Mouse (Mus musculus) C2C12 (cell line): ENCODE results near the gene 6430571L13Rik. TPM values are rescaled to one million over a fixed set of nuclear protein-coding genes. Genes with fewer than 3 reads are reported as not detected.

ENCODE experiments used
- H3K27me3 ChIP-seq: one replicate; pipeline ENCODE4 v1.6.1; 2011; ENCODE audit not compliant: control insufficient read depth, insufficient read depth, insufficient read length
- H3K36me3 ChIP-seq: one replicate; pipeline ENCODE4 v1.6.1; 2011; ENCODE audit not compliant: control insufficient read depth, insufficient read depth
- H3K4me3 ChIP-seq: one replicate; pipeline ENCODE4 v1.5.1; 2011; ENCODE audit warnings: mild to moderate bottlenecking, control low read depth; ENCODE audit not compliant: poor library complexity, insufficient read depth, severe bottlenecking
- H3K79me2 ChIP-seq: one replicate; pipeline ENCODE4 v1.6.1; 2011; ENCODE audit not compliant: control insufficient read depth, insufficient read depth
- H3K79me3 ChIP-seq: one replicate; pipeline ENCODE4 v1.6.1; 2011; ENCODE audit warnings: low read depth, control low read depth
- H3ac ChIP-seq: one replicate; pipeline ENCODE3; 2011; ENCODE audit warnings: low read depth; ENCODE audit not compliant: control insufficient read depth, insufficient read length
- CEBPB ChIP-seq: IDR thresholded peaks from one replicate; pipeline ENCODE4 v1.6.1; 2011; ENCODE audit warnings: low read depth, mild to moderate bottlenecking, control low read depth, moderate library complexity
- CTCF ChIP-seq: IDR thresholded peaks from one replicate; pipeline ENCODE4 v1.5.1; 2011; ENCODE audit not compliant: control insufficient read depth, insufficient read depth, insufficient read length
- FOSL1 ChIP-seq: IDR thresholded peaks from one replicate; pipeline ENCODE4 v1.8.0; 2011; ENCODE audit warnings: mild to moderate bottlenecking, low read length; ENCODE audit not compliant: poor library complexity, insufficient read depth, severe bottlenecking
- MAX ChIP-seq: IDR thresholded peaks from one replicate; pipeline ENCODE4 v1.6.1; 2011; ENCODE audit warnings: mild to moderate bottlenecking, control low read depth
- MYOD1 ChIP-seq: IDR thresholded peaks from one replicate; pipeline ENCODE4 v1.6.1; 2011; ENCODE audit warnings: low read depth; ENCODE audit not compliant: control insufficient read depth, insufficient read length
- MYOG ChIP-seq: IDR thresholded peaks from one replicate; pipeline ENCODE4 v1.6.1; 2011; ENCODE audit not compliant: control insufficient read depth, insufficient read length; ENCODE audit errors: extremely low read depth
- USF1 ChIP-seq: IDR thresholded peaks from one replicate; pipeline ENCODE4 v1.6.1; 2011; ENCODE audit warnings: low read depth, mild to moderate bottlenecking, control low read depth, moderate library complexity
- polyA plus RNA-seq: library from polyadenylated mRNA; unstranded; fragments of >200 nt; fragmentation: generic; extraction: Trizol; gene quantifications from one replicate; pipeline ENCODE4 v1.2.1, GENCODE M21; 2012; ENCODE audit warnings: missing spikeins

Gene 6430571L13Rik
- polyA plus RNA-seq, 1 experiment: 0.04 TPM

- Histone ChIP-seq H3K36me3 (no peaks in the 10 kb centered on the region), H3K4me3 (no peak overlapping the region), H3ac (no peak overlapping the region), H3K79me2 (no peaks in the 10 kb centered on the region), H3K27me3 (peaks cover 37% of the 10 kb centered on the region), H3K79me3 (no peaks in the 10 kb centered on the region)
- no peak for TF ChIP-seq MYOG
- TF ChIP-seq CEBPB: no peak
- TF ChIP-seq CTCF: no peak
- no peak for TF ChIP-seq FOSL1
- TF ChIP-seq USF1: no peak
- TF ChIP-seq MYOD1: no peak
- no peak for TF ChIP-seq MAX
These were observed 20.6 kb downstream of the 6430571L13Rik start for GRCm38 (mm10) chr9:107360989-107361388.

- no peak overlapping the region for H3ac ChIP-seq
These were observed 26.2 kb downstream of the 6430571L13Rik start for GRCm38 (mm10) chr9:107366644-107367043.

GRCm38 (mm10) chr9:107368302-107368701 lies 27.9 kb downstream of the 6430571L13Rik start:
- Histone ChIP-seq H3ac (no peak overlapping the region), H3K36me3 (no peaks in the 10 kb centered on the region), H3K27me3 (peaks cover 55% of the 10 kb centered on the region), H3K79me2 (no peaks in the 10 kb centered on the region), H3K79me3 (no peaks in the 10 kb centered on the region), H3K4me3 (no peak overlapping the region)
- TF ChIP-seq MYOG (no peak), FOSL1 (no peak), CEBPB (no peak), MYOD1 (no peak), CTCF (no peak), MAX (no peak), USF1 (no peak)

More at GRCm38 (mm10) chr9:107366644-107367043, 26.2 kb downstream of the 6430571L13Rik start:
- Histone ChIP-seq H3K79me3 (no peaks in the 10 kb centered on the region), H3K79me2 (no peaks in the 10 kb centered on the region), H3K36me3 (no peaks in the 10 kb centered on the region), H3K27me3 (peaks cover 50% of the 10 kb centered on the region), H3K4me3 (no peak overlapping the region)
- no peak for TF ChIP-seq USF1
- no peak for TF ChIP-seq MAX
- no peak for TF ChIP-seq FOSL1

DNA sequence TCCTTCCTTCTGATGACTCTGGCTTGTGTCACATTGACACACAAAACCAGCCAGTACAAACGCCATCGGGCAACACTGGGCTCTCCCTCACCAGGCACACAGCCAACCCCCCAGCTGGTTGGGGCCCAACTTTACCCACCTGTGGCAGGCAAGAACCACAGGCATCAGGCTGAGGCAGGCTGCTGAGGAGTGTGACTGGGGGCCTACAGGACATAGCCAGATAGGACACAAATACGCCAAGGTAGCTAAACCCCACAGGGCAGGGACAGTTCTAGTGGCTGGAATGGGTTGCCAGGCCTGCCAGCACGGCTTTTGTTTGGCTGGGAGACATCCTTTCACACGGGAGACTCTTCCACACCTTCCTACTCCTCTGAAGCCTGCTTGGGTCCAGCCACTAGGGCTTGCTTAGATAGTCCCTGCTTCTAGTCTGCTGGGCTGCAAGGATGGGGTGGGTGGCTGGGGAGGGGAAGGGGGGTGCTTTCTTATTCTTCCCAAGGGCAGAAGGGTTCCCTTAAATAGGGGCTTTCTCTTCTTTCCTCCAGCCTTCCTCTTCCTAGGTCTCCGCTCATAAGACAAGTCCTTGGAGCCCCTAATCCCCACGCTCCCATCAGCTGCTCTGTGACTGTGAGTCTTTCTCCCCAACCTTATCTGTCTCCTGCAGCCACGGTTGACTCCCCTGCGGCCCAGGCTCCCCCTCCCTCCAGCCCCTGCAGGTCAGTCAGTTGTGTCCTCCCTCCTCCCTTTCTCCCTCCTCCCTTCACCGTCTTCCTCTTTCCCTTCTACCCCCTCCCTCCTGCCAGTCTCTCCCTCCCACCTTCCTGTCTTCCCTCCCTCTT lies 29.1 kb downstream of the 6430571L13Rik start:
- peaks cover 62% of the 10 kb centered on the region for H3K27me3 ChIP-seq
- H3ac ChIP-seq: no peak overlapping the region
- no peak for TF ChIP-seq MAX
- no peaks in the 10 kb centered on the region for H3K36me3 ChIP-seq
- no peaks in the 10 kb centered on the region for H3K79me3 ChIP-seq
- H3K4me3 ChIP-seq: no peak overlapping the region
- no peaks in the 10 kb centered on the region for H3K79me2 ChIP-seq

GRCm38 (mm10) chr9:107370106-107370463 lies 29.7 kb downstream of the 6430571L13Rik start:
- Histone ChIP-seq H3K36me3 (no peaks in the 10 kb centered on the region), H3K79me2 (no peaks in the 10 kb centered on the region), H3K79me3 (no peaks in the 10 kb centered on the region), H3K27me3 (peaks cover 63% of the 10 kb centered on the region), H3K4me3 (no peak overlapping the region), H3ac (no peak overlapping the region)
- TF ChIP-seq MAX (no peak), MYOG (no peak), MYOD1 (no peak), USF1 (no peak), CEBPB (no peak), FOSL1 (no peak), CTCF (no peak)

DNA sequence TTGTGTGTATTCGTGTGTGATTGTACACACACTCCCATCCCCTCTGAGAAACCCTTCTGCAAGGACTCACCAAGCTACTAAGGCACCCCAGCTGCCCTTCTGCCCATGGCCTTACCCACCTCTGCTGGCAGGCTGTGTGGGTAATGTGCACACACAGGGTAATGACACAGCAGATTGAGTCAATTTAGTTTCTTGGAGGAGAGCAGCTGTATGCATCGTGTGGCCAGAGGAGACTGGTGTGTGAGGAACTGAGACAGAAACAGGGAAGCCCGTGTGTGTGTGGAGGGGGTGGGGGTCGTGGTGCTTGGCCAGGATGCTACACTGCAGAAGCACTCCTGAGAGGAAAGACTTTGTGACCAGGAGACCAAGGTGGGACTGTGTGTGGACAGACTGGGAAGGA lies 32.0 kb downstream of the 6430571L13Rik start:
- Histone ChIP-seq H3K27me3 (peaks cover 67% of the 10 kb centered on the region), H3K79me2 (no peaks in the 10 kb centered on the region), H3K4me3 (no peak overlapping the region), H3K36me3 (no peaks in the 10 kb centered on the region), H3K79me3 (no peaks in the 10 kb centered on the region), H3ac (no peak overlapping the region)
- TF ChIP-seq CEBPB: no peak
- TF ChIP-seq MYOD1: no peak
- TF ChIP-seq CTCF: no peak
- no peak for TF ChIP-seq USF1
- no peak for TF ChIP-seq MYOG
- no peak for TF ChIP-seq MAX
- no peak for TF ChIP-seq FOSL1
